Comparison of ENCODE assay signal across 8 mouse cellular contexts in genomic region chr7:130773171-130773830, GRCm38 (mm10). TPM values are rescaled to one million over a fixed set of nuclear protein-coding genes. Genes with fewer than 3 reads are reported as not detected.
DNase-seq lines count a peak whose midpoint lies in the region; ATAC-seq and TF ChIP-seq lines count a peak whose summit lies in the region.
"Had no signal": no experiment of that assay in that cellular context is flagged by ENCODE, and none has a peak within 500 bp of the region (broad histone marks: within the 10 kb centered on the region; RNA-seq: fewer than 3 reads in every experiment).

No protein-coding gene starts in this region.

- WGBS in midbrain, embryonic 10.5 days = 67% methylated on average over 11 of the region's 11 CpGs
- WGBS in midbrain, embryonic 15.5 days = 67% methylated on average over 11 of the region's 11 CpGs

- no peak for ATAC-seq in midbrain, embryonic 15.5 days (replicated peaks)
- ATAC-seq in Patski = peak; percentile 54

- CTCF ChIA-PET in Patski (lab: Charles Lee) = interaction anchor here (0.7 to 3.9 kb wide), 20 partner anchors 10 to 281 kb away, joined by 3 to 23 read pairs (median 3); no protein-coding TSS in a partner anchor

- no peaks in the 10 kb centered on the region for H3K27me3 ChIP-seq in midbrain, embryonic 10.5 days (ENCODE audit: low read depth, poor library complexity, severe bottlenecking)
- no peaks in the 10 kb centered on the region for H3K27me3 ChIP-seq in midbrain, embryonic 15.5 days (replicated peaks)
- H3K27me3 ChIP-seq in Patski = no peaks in the 10 kb centered on the region

- no peak overlapping the region for H3K9ac ChIP-seq in midbrain, embryonic 15.5 days

- no peak overlapping the region for H3K4me2 ChIP-seq in midbrain, embryonic 15.5 days

- in situ Hi-C loops in Patski (cut with MboI; ENCODE audit: low pct_unique_long_range_greater_than_20kb) = loop anchor here (5.0 to 10.0 kb wide), 3 partner anchors 52 to 212 kb away; no protein-coding TSS in a partner anchor

- H3K27ac ChIP-seq in midbrain, embryonic 10.5 days (replicated peaks) = no peak overlapping the region
- H3K27ac ChIP-seq in midbrain, embryonic 15.5 days = no peak overlapping the region

- H3K36me3 ChIP-seq in midbrain, embryonic 10.5 days = no peaks in the 10 kb centered on the region
- H3K36me3 ChIP-seq in midbrain, embryonic 15.5 days (replicated peaks) = no peaks in the 10 kb centered on the region

- peaks cover 2% of the 10 kb centered on the region; the same call in 1 of the 2 replicates for H3K4me1 ChIP-seq in midbrain, embryonic 10.5 days
- peaks cover 3% of the 10 kb centered on the region; the same call in 1 of the 2 replicates for H3K4me1 ChIP-seq in midbrain, embryonic 15.5 days

- POLR2A ChIA-PET in Patski (lab: Charles Lee) = no interaction called here

- no peaks in the 10 kb centered on the region for H3K9me3 ChIP-seq in midbrain, embryonic 10.5 days (replicated peaks)
- H3K9me3 ChIP-seq in midbrain, embryonic 15.5 days = no peaks in the 10 kb centered on the region

- peak; percentile 32 for DNase-seq in midbrain, embryonic 10.5 days (ENCODE audit: low spot score)
- DNase-seq in Patski (ENCODE audit: low read depth, low spot score) = peak; percentile 10
- DNase-seq in embryo, embryonic 10.5 days (ENCODE audit: low spot score) = peak; percentile 69
- peak; percentile 40 to 74 for DNase-seq in kidney, postnatal 36 days
- peak; percentile 60 to 61 for DNase-seq in natural killer cell, adult 2 months (ENCODE audit: low spot score in 2 of 2)
- DNase-seq in layer of hippocampus, adult 18-20 months (ENCODE audit: low spot score in 2 of 2) = no peak

- no peak overlapping the region for H3K4me3 ChIP-seq in midbrain, embryonic 10.5 days
- no peak overlapping the region for H3K4me3 ChIP-seq in midbrain, embryonic 15.5 days

- TF ChIP-seq CTCF in Patski (IDR thresholded peaks at IDR 0.05) = peak; percentile 93

RNA-seq across cellular contexts. Expression of gene Btbd16, which starts 0.6 kb away (rescaled TPM):
- polyA plus RNA-seq in midbrain, embryonic 10.5 days (2016; fragmentation: Nextera tagmentation; extraction: Ambion mirVana) = not detected in 2 replicates
- not detected in 2 replicates for polyA plus RNA-seq in midbrain, embryonic 15.5 days (2015; fragmentation: Nextera tagmentation; extraction: Ambion mirVana)
- 0.08 TPM for polyA plus RNA-seq in Patski (2021)
- total RNA-seq in layer of hippocampus, adult 18-20 months (2021) = under 1 TPM; 0.74 to 0.94 TPM
- total RNA-seq: heart, postnatal 36 days had no signal

Comparison
In these comparisons a context has a peak if more than half of its experiments do, and no peak if none do; other contexts are left out.
1. DNase-seq: peak in midbrain, embryonic 10.5 days (single experiment), Patski (single experiment), embryo, embryonic 10.5 days (single experiment), kidney, postnatal 36 days (2 of 2) and natural killer cell, adult 2 months (2 of 2); none in layer of hippocampus, adult 18-20 months (0 of 2).